Mouse (Mus musculus) lung, embryonic 14.5 days (tissue): ENCODE measurements at regions not wholly inside any gene's neighbourhood (a gene's known extent, or its start where the extent isn't known, plus 50 kb on each side); places are given as distances from the start of the nearest gene placed in this dataset.

Experiments
- ATAC-seq: fragments of 200-750 bp; cut with Nextera tagmentation; 2 replicates; pipeline ENCODE4 v1.8.0; 2017; ENCODE audit warnings: mild to moderate bottlenecking, moderate TSS enrichment, moderate library complexity; ENCODE audit not compliant: insufficient read depth
- DNase-seq: peaks from one replicate; pipeline ENCODE4 v3.0.0-alpha.2; 2015
- H3K27ac ChIP-seq: fragments of 300-500 bp; sonication (generic); 2 replicates; pipeline ENCODE4 v1.5.1; 2014; ENCODE audit warnings: low read depth, mild to moderate bottlenecking, moderate library complexity
- H3K27me3 ChIP-seq: fragments of 300-500 bp; sonication (generic); 2 replicates; pipeline ENCODE4 v1.6.1; 2014; ENCODE audit warnings: low read length, control low read depth; ENCODE audit not compliant: insufficient read depth
- H3K36me3 ChIP-seq: fragments of 300-500 bp; sonication (generic); 2 replicates; pipeline ENCODE4 v1.6.1; 2014; ENCODE audit warnings: control low read depth; ENCODE audit not compliant: insufficient read depth
- H3K4me1 ChIP-seq: fragments of 300-500 bp; sonication (generic); 2 replicates; pipeline ENCODE4 v1.6.1; 2014; ENCODE audit warnings: antibody characterized with exemption, control low read depth; ENCODE audit not compliant: insufficient read depth
- H3K4me2 ChIP-seq: fragments of 300-500 bp; sonication (generic); 2 replicates; pipeline ENCODE4 v1.6.1; 2014; ENCODE audit warnings: mild to moderate bottlenecking
- H3K4me3 ChIP-seq: fragments of 300-500 bp; sonication (generic); 2 replicates; pipeline ENCODE4 v1.5.1; 2014; ENCODE audit warnings: low read depth, low read length
- H3K9ac ChIP-seq: fragments of 300-500 bp; sonication (generic); 2 replicates; pipeline ENCODE4 v1.6.1; 2014
- H3K9me3 ChIP-seq: fragments of 300-500 bp; sonication (generic); 2 replicates; pipeline ENCODE4 v1.6.1; 2016; ENCODE audit warnings: low read depth, low read length, control low read depth
- CTCF ChIP-seq: IDR thresholded peaks from 2 replicates; pipeline ENCODE4 v1.5.1; 2016; ENCODE audit warnings: antibody characterized with exemption, low read depth
- WGBS: fragments of 180-500 bp; shearing (Covaris S2); extraction: QIAGEN DNeasy Blood & Tissue Kit; methylation state at CpG from one replicate; pipeline ENCODE4 v1.1.7; 2014; 5-methylcytosine and 5-hydroxymethylcytosine counted together

GRCm38 (mm10) chr1:143265216-143265615, 375.2 kb upstream of the B3galt2 start:
- no peak overlapping the region for H3K4me2 ChIP-seq
- no peak for ATAC-seq
- no peaks in the 10 kb centered on the region for H3K9me3 ChIP-seq
- DNase-seq: no peak
- no peak for TF ChIP-seq CTCF
- no peak overlapping the region for H3K9ac ChIP-seq
- H3K27me3 ChIP-seq: no peaks in the 10 kb centered on the region
- 73% methylated on average over 4 of the region's 4 CpGs for WGBS
- H3K4me3 ChIP-seq: no peak overlapping the region
- no peak overlapping the region for H3K27ac ChIP-seq
- no peaks in the 10 kb centered on the region for H3K4me1 ChIP-seq
- no peaks in the 10 kb centered on the region for H3K36me3 ChIP-seq

DNA sequence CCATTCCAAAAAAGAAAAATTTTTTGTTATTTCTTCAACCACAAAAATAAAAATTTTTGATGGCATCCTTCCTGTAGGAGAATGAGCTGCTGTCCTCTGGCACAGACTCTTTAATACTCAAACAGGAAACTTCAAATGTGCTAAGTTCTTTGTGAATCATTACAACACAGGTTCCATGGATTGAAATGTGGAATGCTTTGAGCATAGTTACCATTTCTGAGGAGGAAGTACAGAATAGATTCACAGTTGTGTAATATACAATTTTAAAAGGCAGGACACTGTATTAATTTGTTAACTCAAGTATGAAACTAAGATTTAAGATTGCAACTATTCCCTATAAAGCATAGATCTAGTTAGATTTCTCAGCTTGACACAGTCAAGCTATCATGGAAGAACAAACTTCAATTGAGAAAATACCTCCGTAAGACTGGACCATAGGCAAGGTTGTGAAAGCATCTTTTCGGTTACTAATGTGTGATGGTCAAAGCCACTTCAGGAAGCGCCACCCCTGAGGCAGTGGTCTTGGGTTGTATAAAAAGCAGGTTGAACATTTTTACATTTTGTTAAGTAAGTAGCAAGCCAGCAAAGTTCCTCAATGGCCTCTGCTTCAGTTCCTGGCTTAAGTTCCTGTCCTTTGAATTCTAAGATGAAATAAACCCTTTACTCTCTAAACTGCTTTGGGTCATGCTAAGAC, 354.0 kb upstream of the B3galt2 start:
- Histone ChIP-seq H3K27ac (no peak overlapping the region), H3K4me2 (no peak overlapping the region), H3K9ac (no peak overlapping the region), H3K4me1 (no peaks in the 10 kb centered on the region), H3K4me3 (no peak overlapping the region), H3K27me3 (no peaks in the 10 kb centered on the region), H3K9me3 (no peaks in the 10 kb centered on the region), H3K36me3 (no peaks in the 10 kb centered on the region)
- TF ChIP-seq CTCF: no peak
- ATAC-seq (no peak), DNase-seq (no peak)
- 90% methylated on average over 3 of the region's 3 CpGs for WGBS

GRCm38 (mm10) chr1:143287448-143287847, 353.0 kb upstream of the B3galt2 start:
- 71% methylated on average over 2 of the region's 2 CpGs for WGBS
- Histone ChIP-seq H3K4me2 (no peak overlapping the region), H3K9ac (no peak overlapping the region), H3K9me3 (no peaks in the 10 kb centered on the region), H3K36me3 (no peaks in the 10 kb centered on the region), H3K27me3 (no peaks in the 10 kb centered on the region), H3K4me1 (no peaks in the 10 kb centered on the region), H3K4me3 (no peak overlapping the region), H3K27ac (no peak overlapping the region)
- TF ChIP-seq CTCF: no peak
- ATAC-seq: no peak
- DNase-seq: no peak

DNA sequence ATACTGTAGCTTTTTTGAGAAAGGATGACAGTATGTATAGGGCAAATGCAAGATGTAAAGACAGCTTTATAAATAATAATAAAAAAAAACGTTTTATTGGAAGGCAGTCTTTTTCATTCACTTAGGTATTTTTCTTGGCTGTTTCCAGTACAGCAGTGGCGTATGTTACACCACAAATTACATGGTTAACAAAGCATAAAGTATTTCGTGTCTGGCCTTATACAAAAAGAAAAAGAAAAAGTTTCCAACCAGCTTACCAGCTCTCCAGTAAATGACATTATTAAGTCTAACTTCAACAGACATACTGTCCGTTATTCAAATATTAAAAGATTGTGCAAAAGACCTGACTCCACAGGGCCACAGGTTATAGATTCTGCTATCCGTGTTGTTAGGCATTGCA, 343.9 kb upstream of the B3galt2 start:
- ATAC-seq (no peak), DNase-seq (no peak)
- no peak overlapping the region for H3K9ac ChIP-seq
- H3K36me3 ChIP-seq: no peaks in the 10 kb centered on the region
- 68% methylated on average over 5 of the region's 5 CpGs for WGBS
- H3K4me1 ChIP-seq: no peaks in the 10 kb centered on the region
- H3K9me3 ChIP-seq: no peaks in the 10 kb centered on the region
- no peak overlapping the region for H3K4me3 ChIP-seq
- no peaks in the 10 kb centered on the region for H3K27me3 ChIP-seq
- no peak overlapping the region for H3K27ac ChIP-seq
- H3K4me2 ChIP-seq: no peak overlapping the region
- no peak for TF ChIP-seq CTCF

- ATAC-seq (no peak), DNase-seq (no peak)
- Histone ChIP-seq H3K4me1 (no peaks in the 10 kb centered on the region), H3K27me3 (no peaks in the 10 kb centered on the region), H3K4me2 (no peak overlapping the region), H3K9ac (no peak overlapping the region), H3K9me3 (no peaks in the 10 kb centered on the region), H3K36me3 (no peaks in the 10 kb centered on the region), H3K27ac (no peak overlapping the region), H3K4me3 (no peak overlapping the region)
- no peak for TF ChIP-seq CTCF
- 59% methylated on average over 3 of the region's 3 CpGs for WGBS
Observed at GRCm38 (mm10) chr1:143307379-143307778, 333.1 kb upstream of the B3galt2 start.

- Histone ChIP-seq H3K9me3 (no peaks in the 10 kb centered on the region), H3K4me3 (no peak overlapping the region), H3K27me3 (no peaks in the 10 kb centered on the region), H3K4me2 (no peak overlapping the region), H3K9ac (no peak overlapping the region), H3K36me3 (no peaks in the 10 kb centered on the region), H3K4me1 (no peaks in the 10 kb centered on the region), H3K27ac (no peak overlapping the region)
- no peak for ATAC-seq
- no peak for TF ChIP-seq CTCF
- no peak for DNase-seq
- WGBS: 87% methylated on average over 12 of the region's 12 CpGs
Observed at GRCm38 (mm10) chr1:143318381-143318780, 322.1 kb upstream of the B3galt2 start.

DNA sequence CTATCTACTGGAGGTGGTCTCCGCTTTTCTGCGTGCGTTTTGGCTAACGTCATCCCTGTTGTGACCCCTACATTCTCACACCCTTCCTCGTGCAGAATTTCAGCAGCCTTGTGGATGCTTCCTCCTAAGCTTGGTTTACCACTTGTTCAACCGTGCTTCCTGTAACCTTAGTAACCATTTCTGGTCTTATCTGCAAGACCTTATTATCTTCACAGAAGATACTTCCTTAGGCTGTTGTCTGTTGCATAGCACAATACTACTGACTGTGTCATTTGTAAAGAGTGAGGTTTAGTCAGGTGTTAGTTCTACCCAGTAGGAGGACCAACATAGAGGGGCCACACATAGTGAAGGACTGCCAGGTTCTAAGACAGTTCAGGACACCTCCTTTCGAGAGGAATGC, 320.9 kb upstream of the B3galt2 start:
- TF ChIP-seq CTCF: no peak
- Histone ChIP-seq H3K4me3 (no peak overlapping the region), H3K4me2 (no peak overlapping the region), H3K36me3 (no peaks in the 10 kb centered on the region), H3K9ac (no peak overlapping the region), H3K27me3 (no peaks in the 10 kb centered on the region), H3K27ac (no peak overlapping the region), H3K9me3 (no peaks in the 10 kb centered on the region), H3K4me1 (no peaks in the 10 kb centered on the region)
- DNase-seq (no peak), ATAC-seq (no peak)
- 91% methylated on average over 7 of the region's 7 CpGs for WGBS
